Mouse (Mus musculus): ENCODE data around the gene Gm9745.

GRCm38 (mm10) chr13:8972972-8973371, 24.9 kb upstream of the Gm9745 start:
- TF ChIP-seq CTCF (IDR thresholded peaks at IDR 0.05; ENCODE audit: extremely low read depth, insufficient read depth, low read length) (no peak), POLR2A (IDR thresholded peaks at IDR 0.05; ENCODE audit: extremely low read depth, insufficient read depth, low read length) (no peak)
